Mouse (Mus musculus) kidney, adult 11 months (tissue): ENCODE data around the gene Tbc1d14.

ENCODE experiments used
- DNase-seq: peaks from one replicate; pipeline ENCODE4 v3.0.0; 2022

Tbc1d14 gene

DNA sequence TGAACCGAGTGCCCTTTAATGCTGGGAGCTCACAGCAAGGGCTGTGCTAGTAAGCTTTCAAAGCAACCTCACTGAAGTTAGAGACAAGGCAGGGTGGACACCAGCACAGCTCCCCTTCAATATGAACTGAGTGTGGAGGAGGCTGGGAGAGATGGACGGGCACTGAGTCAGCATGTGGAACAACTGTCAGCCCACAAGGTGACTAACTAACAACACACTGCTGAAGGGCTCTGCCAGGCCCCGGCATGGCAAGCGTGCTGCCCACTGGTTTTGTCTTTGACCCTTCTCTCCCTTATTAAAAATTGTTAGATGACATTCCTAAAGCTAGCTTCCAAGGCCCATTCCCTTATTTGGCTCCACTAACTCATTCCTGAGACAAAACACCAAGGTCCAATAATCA lies 135.4 kb downstream of the Tbc1d14 start:
- DNase-seq: no peak

GRCm38 (mm10) chr5:36452821-36453220 lies 140.3 kb downstream of the Tbc1d14 start:
- DNase-seq: no peak

GRCm38 (mm10) chr5:36451872-36452389 lies 141.1 kb downstream of the Tbc1d14 start:
- DNase-seq: no peak

GRCm38 (mm10) chr5:36451119-36451518 lies 142.0 kb downstream of the Tbc1d14 start:
- no peak for DNase-seq

DNA sequence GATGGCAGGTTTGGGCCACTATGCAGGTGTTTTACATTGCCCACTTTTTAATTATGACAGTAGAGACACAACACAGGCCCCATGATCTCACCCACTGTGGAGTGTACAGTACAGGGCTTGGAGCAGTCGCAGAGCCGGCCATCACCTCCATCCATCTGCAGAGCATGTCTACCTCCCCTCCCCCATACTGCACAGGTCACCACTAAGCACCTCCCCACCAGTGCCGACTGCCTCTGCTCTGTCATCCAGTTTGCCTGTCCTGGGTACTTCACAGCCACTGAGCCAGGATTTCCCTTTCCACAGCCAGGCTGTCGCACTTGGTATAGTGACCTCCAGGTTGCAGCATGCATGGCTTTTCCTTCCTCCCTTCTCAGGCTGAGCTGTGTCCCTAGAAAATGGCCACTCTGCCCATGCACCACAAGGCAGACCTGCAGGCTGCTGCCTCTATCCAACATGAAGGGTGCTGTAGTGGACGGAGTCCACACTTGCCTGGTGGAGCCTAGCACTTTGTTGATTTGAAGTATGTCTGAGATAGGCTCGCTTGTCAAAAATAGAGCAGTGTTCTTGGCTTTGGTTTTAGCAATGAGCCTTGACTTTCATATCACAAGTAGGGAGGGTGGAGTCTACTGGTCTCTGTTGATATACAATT lies 143.2 kb downstream of the Tbc1d14 start:
- no peak for DNase-seq

DNA sequence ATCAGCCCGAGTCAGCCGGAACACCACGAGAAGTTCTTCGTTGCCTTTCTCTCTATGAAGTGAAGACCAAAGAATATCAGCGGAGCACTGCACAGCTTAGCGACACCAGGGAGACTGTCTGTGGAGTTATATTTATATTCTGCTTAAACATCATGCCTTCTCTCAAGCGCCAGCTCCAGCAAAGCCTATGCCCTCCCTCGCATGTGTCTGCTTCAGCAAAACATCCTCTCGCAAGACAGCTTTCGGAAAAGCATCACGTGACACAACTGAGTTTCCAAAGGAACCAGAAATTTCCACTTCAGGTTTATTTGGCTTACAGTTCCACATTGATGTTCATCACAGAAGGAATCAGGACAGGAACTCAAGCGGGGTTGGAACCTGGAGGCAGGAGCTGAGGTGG lies 145.2 kb downstream of the Tbc1d14 start:
- no peak for DNase-seq

DNA sequence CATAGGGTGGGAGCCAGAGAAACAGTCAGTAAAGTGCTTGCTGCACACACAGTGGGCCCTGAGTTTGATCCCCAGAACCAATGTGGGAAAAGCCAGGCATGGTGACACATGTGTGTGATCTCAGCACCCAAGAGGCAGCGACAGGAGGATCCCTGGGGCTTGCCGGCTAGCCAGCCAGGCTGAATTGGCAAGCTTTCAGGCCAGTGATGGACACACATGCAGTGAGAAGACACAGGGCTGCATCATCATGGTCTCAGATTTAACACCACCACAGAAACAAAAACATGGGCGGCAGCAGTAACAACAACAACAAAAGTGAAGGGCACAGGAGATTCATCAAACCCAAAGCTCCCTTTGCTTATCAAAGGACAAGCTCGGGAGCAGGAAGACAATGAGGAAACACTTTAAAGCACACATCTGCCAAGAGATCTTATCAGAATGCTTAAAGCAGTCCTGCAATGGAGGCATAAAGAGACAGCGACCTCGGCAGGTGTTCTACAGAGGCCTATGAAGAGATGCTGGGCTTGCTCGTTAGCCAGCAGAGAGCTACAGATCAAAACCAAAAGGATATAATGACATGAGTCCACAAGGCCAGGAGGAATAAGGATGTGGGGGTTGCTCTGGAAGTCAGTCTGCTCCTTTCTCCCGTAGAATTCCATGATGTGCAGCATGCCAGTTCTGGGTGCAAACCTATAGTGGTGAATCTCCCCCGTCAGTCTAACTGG lies 146.7 kb downstream of the Tbc1d14 start:
- DNase-seq: no peak

- DNase-seq: no peak
Measured at GRCm38 (mm10) chr5:36445028-36445427, 148.0 kb downstream of the Tbc1d14 start.

GRCm38 (mm10) chr5:36444611-36445010 lies 148.5 kb downstream of the Tbc1d14 start:
- DNase-seq: no peak

- DNase-seq: no peak
Measured at GRCm38 (mm10) chr5:36440741-36441140, 152.3 kb downstream of the Tbc1d14 start.
